Mouse (Mus musculus) heart, adult 2 months (tissue): ENCODE measurements around the gene Fasn.

ENCODE experiments used
- CTCF ChIP-seq: fragments of 200-600 bp; IDR thresholded peaks from 2 replicates; pipeline ENCODE4 v1.8.1; 2022; ENCODE audit warnings: antibody characterized with exemption, mild to moderate bottlenecking, moderate library complexity
- EP300 ChIP-seq: fragments of 200-500 bp; IDR thresholded peaks from 2 replicates; pipeline ENCODE4 v1.6.1; 2011; ENCODE audit warnings: low read depth, low read length, control low read depth; ENCODE audit not compliant: insufficient read depth
- POLR2A ChIP-seq: fragments of 200-500 bp; IDR thresholded peaks from 2 replicates; pipeline ENCODE4 v1.6.1; 2011; ENCODE audit warnings: mild to moderate bottlenecking, low read depth, low read length, control low read depth; ENCODE audit not compliant: insufficient read depth

DNA sequence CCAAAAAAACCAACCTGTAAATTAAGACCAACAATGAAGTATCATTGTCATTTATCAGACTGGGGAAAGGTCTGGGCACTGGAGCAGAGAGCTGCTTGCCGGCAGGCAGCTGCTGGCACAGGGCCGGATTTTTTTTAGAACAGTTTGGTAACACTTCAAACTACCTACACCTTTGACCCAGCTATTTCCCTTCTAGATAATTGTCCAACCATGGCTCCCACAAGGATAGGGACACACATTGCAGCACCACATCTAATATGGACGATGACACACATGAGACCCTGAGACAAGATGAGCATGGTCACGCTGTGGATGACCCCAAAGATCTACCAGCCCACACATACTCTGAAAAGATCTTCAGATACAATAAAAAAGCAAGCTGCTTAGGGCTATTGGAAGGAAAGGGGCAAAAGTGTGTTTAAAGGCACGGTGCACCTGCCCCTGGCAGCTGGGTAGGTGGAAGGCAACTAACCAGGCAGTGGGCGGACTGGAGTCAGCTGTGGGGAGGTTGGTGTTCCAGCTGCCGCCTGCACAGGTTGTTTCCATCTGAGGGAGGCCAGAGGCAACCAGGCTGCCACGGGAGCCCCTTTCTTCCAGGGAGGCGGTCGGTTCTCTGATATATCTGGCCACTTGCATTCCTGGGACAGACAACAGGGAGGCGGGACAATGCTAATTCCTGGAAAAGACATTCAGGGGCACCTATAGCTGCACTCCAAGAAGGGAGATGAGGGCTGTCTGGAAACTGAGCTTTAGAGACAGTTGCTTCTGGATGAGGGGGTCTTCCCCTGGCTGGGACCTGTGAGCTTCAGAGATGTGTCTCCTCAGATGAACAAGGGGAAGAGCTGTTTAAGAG is 28.0 kb upstream of the Fasn start:
- TF ChIP-seq CTCF (no peak), EP300 (no peak), POLR2A (no peak)
